Mouse (Mus musculus) hindbrain, embryonic 13.5 days (tissue): Measurements from ENCODE around the gene Slc5a3. TPM values are rescaled to one million over a fixed set of nuclear protein-coding genes. Genes with fewer than 3 reads are reported as not detected.

Source experiments
- ATAC-seq: fragments of 200-750 bp; cut with Nextera tagmentation; 2 replicates; pipeline ENCODE4 v1.8.0; 2017; ENCODE audit warnings: moderate TSS enrichment; ENCODE audit not compliant: low FRiP score
- H3K27ac ChIP-seq: fragments of 300-500 bp; sonication (generic); 2 replicates; pipeline ENCODE4 v1.5.1; 2015; ENCODE audit warnings: inconsistent platforms, mild to moderate bottlenecking, moderate library complexity
- H3K27me3 ChIP-seq: fragments of 300-500 bp; sonication (generic); 2 replicates; pipeline ENCODE4 v1.6.1; 2015; ENCODE audit warnings: mild to moderate bottlenecking, inconsistent platforms
- H3K36me3 ChIP-seq: fragments of 300-500 bp; sonication (generic); 2 replicates; pipeline ENCODE4 v1.6.1; 2015; ENCODE audit warnings: mild to moderate bottlenecking, inconsistent platforms
- H3K4me1 ChIP-seq: fragments of 300-500 bp; sonication (generic); replicated peaks from 2 replicates; pipeline ENCODE4 v1.6.1; 2015; ENCODE audit warnings: inconsistent platforms
- H3K4me2 ChIP-seq: fragments of 300-500 bp; sonication (generic); 2 replicates; pipeline ENCODE4 v1.6.1; 2015; ENCODE audit warnings: inconsistent platforms, mild to moderate bottlenecking, moderate library complexity
- H3K4me3 ChIP-seq: fragments of 300-500 bp; sonication (generic); 2 replicates; pipeline ENCODE4 v1.5.1; 2015; ENCODE audit warnings: mild to moderate bottlenecking, inconsistent platforms
- H3K9ac ChIP-seq: fragments of 300-500 bp; sonication (generic); 2 replicates; pipeline ENCODE4 v1.6.1; 2015; ENCODE audit warnings: mild to moderate bottlenecking, inconsistent platforms
- H3K9me3 ChIP-seq: fragments of 300-500 bp; sonication (generic); 2 replicates; pipeline ENCODE4 v1.6.1; 2016; ENCODE audit warnings: inconsistent platforms
- WGBS: fragments of 180-500 bp; shearing (Covaris S2); methylation state at CpG from one replicate; pipeline ENCODE4 v1.1.7; 2015; 5-methylcytosine and 5-hydroxymethylcytosine counted together
- polyA plus RNA-seq: library from polyadenylated mRNA; unstranded; fragments of >200 nt; fragmentation: Nextera tagmentation; extraction: Ambion mirVana; gene quantifications from 2 replicates; pipeline ENCODE4 v1.2.1, GENCODE M21; 2015

Gene Slc5a3
- 18.4 and 19.5 TPM in 2 replicates for polyA plus RNA-seq

DNA sequence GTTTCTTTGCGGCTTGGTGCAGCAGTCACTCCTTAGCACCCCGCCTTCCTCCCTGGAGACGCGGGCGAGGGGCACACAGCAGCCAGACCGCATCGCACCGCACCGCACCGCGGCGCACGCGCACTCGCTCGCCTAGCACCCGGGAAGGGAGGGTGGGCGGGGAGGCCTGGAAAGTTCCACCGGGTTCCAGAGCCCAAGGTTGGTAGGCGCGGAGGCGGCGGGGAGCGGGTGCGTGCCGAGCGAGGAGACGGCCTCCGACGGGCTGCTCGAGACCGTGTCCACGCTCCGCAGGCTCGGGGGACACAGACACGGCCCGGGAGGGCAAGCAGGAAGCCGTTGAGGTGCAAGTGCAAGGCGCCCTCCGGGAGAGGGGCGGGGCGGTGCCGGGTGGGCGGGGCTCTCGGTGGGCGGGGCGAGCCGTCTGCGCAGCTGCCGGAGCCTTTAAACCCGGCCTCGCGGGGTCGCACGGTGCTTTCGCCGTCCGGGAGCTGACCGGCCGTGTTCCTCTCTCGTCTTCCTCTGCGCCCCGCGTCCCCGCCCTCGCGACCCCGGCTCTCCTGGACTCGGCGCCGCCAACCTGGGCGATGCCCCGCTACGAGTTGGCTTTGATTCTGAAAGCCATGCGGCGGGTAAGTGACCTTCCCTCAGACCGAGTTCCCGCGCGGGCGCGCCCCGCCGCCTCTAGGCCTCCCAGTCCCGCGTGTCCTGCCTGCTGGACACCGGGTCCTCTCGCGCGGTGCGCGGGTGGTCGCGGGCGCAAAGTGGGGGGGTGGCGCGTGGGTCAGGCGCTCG is at the start of gene Slc5a3, which contains the start of the genes Mrps6 and Gm49711:
Gene Slc5a3, plus strand, starts transcription at position 471 of the 792 bp plus-strand sequence.
Gene Mrps6, plus strand, starts transcription at position 419 of the 792 bp plus-strand sequence.
Gene Gm49711, plus strand, starts transcription at position 465 of the 792 bp plus-strand sequence.
- peak; percentile 95 for ATAC-seq
- no peaks in the 10 kb centered on the region for H3K27me3 ChIP-seq
- peak within 1 kb of the TSS; percentile 90 for H3K27ac ChIP-seq
- H3K4me1 ChIP-seq = peaks cover 31% of the 10 kb centered on the region
- H3K4me2 ChIP-seq = peak within 1 kb of the TSS; percentile 85
- WGBS = under 1% methylated on average over 70 of the region's 99 CpGs
- H3K9ac ChIP-seq = peak within 1 kb of the TSS; percentile 89
- 0 out of 2 replicates have a peak, but pooled peaks cover 3% of the 10 kb centered on the region for H3K9me3 ChIP-seq
- H3K4me3 ChIP-seq = peak within 1 kb of the TSS; percentile 87
- H3K36me3 ChIP-seq = peaks cover 21% of the 10 kb centered on the region

DNA sequence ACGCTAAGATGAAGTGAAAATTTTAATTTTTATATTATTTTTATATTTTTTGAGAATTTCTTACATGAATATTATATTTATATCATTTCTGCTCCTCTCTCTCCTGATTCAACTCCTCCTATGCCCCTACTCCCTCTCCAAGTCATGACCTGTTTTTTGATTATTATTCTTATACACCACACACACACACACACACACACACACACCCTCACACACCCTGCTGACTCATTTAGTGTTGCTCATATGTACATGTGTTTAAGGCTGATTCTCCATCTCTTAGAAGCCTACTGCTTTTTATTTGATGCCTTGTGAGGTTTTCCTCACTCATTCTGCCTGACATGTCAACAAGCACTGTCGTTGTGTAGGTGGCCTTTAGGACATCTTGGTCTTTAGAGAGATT is 48.5 kb upstream of the Slc5a3 start:
- no peak overlapping the region for H3K27ac ChIP-seq
- H3K4me1 ChIP-seq = no peaks in the 10 kb centered on the region
- no peak overlapping the region for H3K4me2 ChIP-seq
- no peaks in the 10 kb centered on the region for H3K27me3 ChIP-seq
- no peaks in the 10 kb centered on the region for H3K36me3 ChIP-seq
- no peak for ATAC-seq
- H3K4me3 ChIP-seq = no peak overlapping the region
- H3K9me3 ChIP-seq = no peaks in the 10 kb centered on the region
- H3K9ac ChIP-seq = no peak overlapping the region
- 95% methylated on average over 2 of the region's 2 CpGs for WGBS

DNA sequence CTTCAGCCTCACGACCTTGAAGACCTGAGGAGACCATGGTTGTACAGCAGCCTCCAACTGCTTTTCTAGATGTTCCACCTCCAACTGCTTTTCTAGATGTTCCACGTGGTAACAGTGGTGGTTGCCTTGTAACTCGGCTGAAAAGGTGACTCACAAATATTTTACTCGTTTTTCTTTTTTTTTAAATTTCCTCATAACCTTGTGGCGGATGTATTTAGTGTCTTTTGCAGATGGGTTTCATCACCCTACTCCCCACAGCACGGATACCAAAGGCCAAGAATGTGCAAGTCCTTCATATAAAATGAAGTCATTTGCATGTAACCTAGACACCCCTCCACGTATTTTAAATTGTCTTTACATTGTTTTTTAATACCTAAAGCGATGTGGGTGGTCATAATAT is 41.3 kb upstream of the Slc5a3 start:
- Histone ChIP-seq H3K4me1 (peaks cover 12% of the 10 kb centered on the region), H3K4me3 (no peak overlapping the region), H3K9ac (no peak overlapping the region), H3K4me2 (no peak overlapping the region), H3K9me3 (no peaks in the 10 kb centered on the region), H3K27ac (no peak overlapping the region), H3K36me3 (no peaks in the 10 kb centered on the region), H3K27me3 (no peaks in the 10 kb centered on the region)
- 90% methylated on average over 8 of the region's 8 CpGs for WGBS
- no peak for ATAC-seq

DNA sequence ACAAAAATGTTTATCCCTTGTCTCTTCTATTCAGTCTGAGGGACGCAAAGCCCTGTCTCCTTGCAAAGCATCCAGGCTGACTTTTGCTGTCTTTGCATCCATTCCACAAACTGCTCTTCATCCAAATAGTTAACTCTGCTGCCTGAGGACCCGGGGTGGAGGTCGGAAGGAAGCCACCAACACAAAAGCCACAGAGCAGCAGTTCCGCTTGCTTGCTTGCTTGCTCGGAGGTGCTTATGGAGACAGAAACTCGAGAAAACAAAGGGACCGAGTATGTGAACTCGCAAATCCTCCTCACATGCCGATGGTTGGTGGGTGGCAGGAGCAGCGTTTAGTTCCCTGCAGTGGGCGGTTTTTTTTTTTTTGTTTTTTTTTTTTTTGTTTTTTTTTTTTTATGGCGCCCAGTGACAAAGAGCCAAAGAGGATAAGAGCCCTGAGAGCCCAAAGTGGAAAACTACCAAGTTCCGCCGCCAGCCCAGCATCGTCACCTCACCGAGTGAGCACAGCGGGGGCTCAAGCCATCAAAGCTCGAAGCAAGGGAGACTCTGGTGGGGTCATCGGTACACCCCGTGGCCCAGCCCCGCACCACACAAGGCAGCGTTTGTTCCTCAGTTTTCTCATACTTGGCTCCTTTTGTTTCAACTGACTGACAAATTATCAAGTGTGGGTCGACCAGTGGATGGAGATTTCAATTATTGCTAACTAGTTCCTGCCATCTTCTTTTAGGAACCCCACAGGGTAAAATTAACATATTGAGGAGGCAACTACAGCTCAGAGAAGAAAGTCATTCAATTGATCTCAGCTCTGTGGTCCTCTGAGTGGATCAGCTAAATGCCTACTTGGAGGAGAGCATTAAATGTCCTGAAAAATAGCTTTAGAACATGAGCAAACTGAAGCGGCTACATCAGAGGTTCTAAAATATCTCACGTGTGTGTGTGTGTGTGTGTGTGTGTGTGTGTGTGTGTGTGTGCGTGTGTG is 38.7 kb upstream of the Slc5a3 start:
- peak; percentile 80 for ATAC-seq

DNA sequence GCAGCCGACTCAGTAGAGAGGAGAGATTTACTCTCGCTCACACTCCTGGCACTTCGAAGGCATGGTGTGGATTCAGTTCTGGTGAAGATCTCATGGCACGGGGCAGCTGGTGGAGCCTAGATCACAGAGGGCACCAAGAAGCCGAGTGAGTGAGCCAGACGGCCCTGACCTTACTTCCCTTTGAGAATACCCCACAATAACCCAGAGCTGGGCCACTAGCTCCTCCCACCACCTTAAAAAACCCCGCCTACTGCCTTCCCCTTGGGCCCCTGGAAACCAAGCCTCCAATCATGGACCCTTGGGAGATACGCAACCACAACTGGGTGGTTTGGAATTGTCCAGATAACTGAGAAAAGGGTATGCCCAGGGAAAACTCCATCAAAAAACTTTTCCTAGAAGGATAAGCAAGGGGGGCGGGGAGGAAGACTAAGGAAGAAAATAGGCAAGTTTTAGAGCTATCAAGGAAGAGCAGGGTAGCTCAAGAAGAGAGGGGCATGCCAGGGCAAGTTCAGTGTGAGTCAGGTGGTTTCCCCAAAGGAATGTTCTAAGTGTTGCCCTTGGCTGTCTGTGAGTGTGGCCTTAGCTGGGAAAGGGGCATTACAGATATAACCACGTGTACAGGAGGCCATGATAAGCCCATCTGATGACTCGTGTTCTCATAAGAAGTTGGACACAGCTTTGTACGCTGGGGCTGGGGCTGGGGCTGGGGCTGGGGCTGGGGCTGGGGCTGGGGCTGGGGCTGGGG is 36.3 kb upstream of the Slc5a3 start:
- H3K36me3 ChIP-seq = no peaks in the 10 kb centered on the region
- H3K4me3 ChIP-seq = no peak overlapping the region
- H3K27ac ChIP-seq = no peak overlapping the region
- H3K4me1 ChIP-seq = peaks cover 12% of the 10 kb centered on the region
- WGBS = 88% methylated on average over 12 of the region's 12 CpGs
- H3K4me2 ChIP-seq = no peak overlapping the region
- H3K27me3 ChIP-seq = no peaks in the 10 kb centered on the region
- H3K9ac ChIP-seq = no peak overlapping the region
- no peaks in the 10 kb centered on the region for H3K9me3 ChIP-seq
- no peak for ATAC-seq

More for the DNA sequence above, 38.7 kb upstream of the Slc5a3 start:
- H3K4me3 ChIP-seq = peak overlapping the region; percentile 32
- peak overlapping the region; percentile 75 for H3K27ac ChIP-seq
- peaks cover 12% of the 10 kb centered on the region for H3K4me1 ChIP-seq
- no peaks in the 10 kb centered on the region for H3K27me3 ChIP-seq
- H3K36me3 ChIP-seq = no peaks in the 10 kb centered on the region
- H3K9ac ChIP-seq = peak overlapping the region; percentile 64
- H3K9me3 ChIP-seq = no peaks in the 10 kb centered on the region
- WGBS = 7% methylated on average over 26 of the region's 26 CpGs
- H3K4me2 ChIP-seq = peak overlapping the region; percentile 61

DNA sequence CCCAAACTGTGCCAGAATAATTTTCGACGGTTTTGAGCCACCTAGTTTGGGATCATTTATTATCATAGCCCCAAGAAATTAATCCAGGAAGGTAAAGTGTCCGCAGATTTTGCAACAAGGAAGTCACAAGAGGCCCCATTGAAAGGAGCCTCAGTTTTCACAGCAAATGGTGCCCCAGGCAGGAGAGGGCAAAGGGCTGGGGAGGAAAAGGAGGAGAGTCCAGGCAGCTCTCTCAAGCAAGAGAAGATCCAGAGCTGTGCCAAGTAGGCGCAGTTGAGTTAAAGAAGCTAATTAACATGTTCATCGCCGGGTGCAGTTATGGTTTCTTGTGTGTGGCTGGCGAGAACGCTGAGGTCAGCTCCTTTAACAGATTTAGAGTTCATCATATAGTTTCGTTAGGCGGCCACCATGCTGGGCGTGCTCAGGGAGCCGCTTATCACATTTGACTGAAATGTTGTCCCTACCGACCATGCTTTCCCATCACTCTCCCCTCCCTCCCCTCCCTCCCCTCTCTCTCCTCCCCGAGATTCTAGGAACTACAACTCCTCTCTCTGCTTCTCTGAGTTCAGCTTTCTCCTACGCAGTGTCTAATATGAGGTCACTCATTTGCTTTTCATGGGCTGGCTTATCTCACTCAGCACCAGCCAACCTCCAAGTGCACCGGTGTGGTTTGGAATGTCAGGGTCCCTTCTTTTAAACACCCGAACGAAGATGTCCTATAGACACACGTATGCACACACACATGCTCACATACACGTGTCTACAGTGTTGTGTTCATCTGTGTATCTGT is 35.4 kb upstream of the Slc5a3 start:
- no peak overlapping the region for H3K4me3 ChIP-seq
- 79% methylated on average over 20 of the region's 20 CpGs for WGBS
- no peaks in the 10 kb centered on the region for H3K27me3 ChIP-seq
- H3K27ac ChIP-seq = no peak overlapping the region
- no peaks in the 10 kb centered on the region for H3K36me3 ChIP-seq
- ATAC-seq = no peak
- H3K4me1 ChIP-seq = peaks cover 12% of the 10 kb centered on the region
- no peak overlapping the region for H3K4me2 ChIP-seq
- no peaks in the 10 kb centered on the region for H3K9me3 ChIP-seq
- H3K9ac ChIP-seq = no peak overlapping the region

DNA sequence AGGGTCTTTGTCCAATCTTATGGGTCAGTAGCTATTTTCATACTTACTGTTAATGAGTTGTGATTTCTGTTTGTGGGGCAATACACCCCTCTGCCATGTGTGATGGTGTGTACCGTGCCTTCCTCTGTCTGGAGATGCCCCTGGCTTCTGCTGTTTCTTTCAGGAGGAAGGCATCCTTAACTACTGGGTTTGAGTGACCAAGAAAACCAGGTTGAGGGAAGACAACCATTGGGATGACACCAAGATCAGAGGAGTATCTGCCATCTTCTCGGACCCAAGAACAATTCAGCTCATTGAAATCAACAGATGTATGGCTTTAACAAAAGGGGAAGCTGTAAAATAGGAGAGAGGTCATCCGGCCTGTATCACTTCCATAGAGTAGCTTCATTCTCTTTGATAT is 24.8 kb upstream of the Slc5a3 start:
- Histone ChIP-seq H3K4me3 (no peak overlapping the region), H3K9me3 (no peaks in the 10 kb centered on the region), H3K4me1 (no peaks in the 10 kb centered on the region), H3K27ac (no peak overlapping the region), H3K36me3 (no peaks in the 10 kb centered on the region), H3K9ac (no peak overlapping the region), H3K27me3 (no peaks in the 10 kb centered on the region), H3K4me2 (no peak overlapping the region)
- no peak for ATAC-seq
- 85% methylated on average over 3 of the region's 3 CpGs for WGBS

DNA sequence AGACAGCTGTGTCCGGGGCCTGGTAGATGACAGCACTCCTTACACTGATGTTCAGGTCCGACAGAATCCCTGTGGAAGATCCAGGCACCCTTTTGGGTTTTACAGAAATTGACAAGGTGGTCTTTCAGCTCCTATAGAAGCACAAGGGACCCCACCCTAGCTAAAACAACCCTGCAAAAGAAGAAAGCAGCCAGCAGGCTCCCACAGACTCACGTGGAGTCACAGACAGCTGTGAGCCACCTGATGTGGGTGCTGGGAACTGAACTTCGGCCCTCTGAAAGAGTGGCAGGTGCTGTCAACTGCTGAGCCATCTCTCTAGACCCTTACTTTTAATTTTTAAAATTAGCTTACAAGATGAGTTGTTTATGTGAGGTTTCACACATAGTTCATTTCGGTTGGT is 23.4 kb upstream of the Slc5a3 start:
- WGBS = 73% methylated on average over 5 of the region's 5 CpGs
- Histone ChIP-seq H3K4me3 (no peak overlapping the region), H3K27me3 (no peaks in the 10 kb centered on the region), H3K4me1 (no peaks in the 10 kb centered on the region), H3K9me3 (no peaks in the 10 kb centered on the region; the same call in 1 of the 2 replicates), H3K27ac (no peak overlapping the region), H3K4me2 (no peak overlapping the region), H3K9ac (no peak overlapping the region), H3K36me3 (no peaks in the 10 kb centered on the region)
- no peak for ATAC-seq

DNA sequence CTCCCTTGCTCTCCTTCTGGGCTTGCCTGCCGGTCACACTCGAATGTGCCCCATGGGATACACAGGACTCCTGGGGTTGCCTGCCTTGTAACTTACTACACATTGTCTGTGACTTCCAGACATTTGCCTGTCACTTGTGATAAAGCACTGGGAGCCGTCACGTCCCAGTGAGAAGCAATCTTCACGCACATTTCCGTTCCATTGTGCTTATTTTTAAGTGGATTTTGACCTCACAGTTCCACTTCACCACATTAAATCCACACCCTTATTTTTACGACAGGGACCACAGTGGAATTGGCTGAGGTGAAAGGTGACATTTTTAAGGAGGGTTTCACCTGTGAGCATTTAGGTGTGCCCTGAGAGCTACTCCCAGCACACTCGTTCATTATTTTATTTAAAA is 21.4 kb upstream of the Slc5a3 start:
- H3K4me2 ChIP-seq = no peak overlapping the region
- WGBS = 38% methylated on average over 8 of the region's 8 CpGs

DNA sequence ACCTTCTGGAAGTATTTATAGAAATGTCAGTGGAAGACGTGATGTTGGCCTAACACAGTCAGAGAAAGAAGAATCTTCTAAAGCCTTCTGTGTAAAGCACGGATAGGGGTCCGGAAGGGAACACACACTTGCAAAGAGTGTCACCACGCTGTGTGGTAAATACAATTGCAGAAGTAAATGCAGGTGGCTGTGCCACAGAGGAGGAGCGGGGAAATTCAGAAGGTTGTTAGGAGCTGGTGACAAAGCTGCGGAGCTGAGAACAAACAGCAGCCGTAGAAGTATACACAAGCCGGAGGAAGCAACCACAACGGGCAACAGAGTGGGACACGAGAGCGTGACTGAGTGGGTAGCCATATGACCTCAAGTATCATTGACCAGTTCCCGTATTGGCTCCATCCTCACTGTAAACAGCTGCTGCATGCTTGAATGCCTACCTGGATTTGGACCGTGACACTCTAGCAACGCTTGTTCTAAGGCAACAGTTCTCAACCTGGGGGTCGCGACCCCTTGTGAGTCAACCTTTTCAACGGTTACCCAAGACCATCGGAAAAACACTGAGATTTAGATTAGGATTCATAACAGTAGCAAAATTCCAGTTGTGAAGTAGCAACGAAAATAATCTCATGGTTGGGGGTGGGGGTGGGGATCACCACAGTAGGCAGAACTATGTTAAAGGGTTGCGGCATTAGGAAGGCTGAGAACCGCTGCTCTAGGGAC is 20.1 kb upstream of the Slc5a3 start:
- 87% methylated on average over 21 of the region's 21 CpGs for WGBS
- H3K4me3 ChIP-seq = no peak overlapping the region
- H3K9ac ChIP-seq = no peak overlapping the region
- no peaks in the 10 kb centered on the region for H3K36me3 ChIP-seq
- no peak overlapping the region for H3K27ac ChIP-seq
- H3K4me1 ChIP-seq = no peaks in the 10 kb centered on the region
- H3K9me3 ChIP-seq = no peaks in the 10 kb centered on the region; the same call in 1 of the 2 replicates
- H3K4me2 ChIP-seq = no peak overlapping the region
- no peaks in the 10 kb centered on the region for H3K27me3 ChIP-seq
- ATAC-seq = no peak

More for the DNA sequence above, 21.4 kb upstream of the Slc5a3 start:
- no peak overlapping the region for H3K4me3 ChIP-seq
- H3K9ac ChIP-seq = no peak overlapping the region
- no peaks in the 10 kb centered on the region for H3K4me1 ChIP-seq
- H3K27me3 ChIP-seq = no peaks in the 10 kb centered on the region
- H3K27ac ChIP-seq = no peak overlapping the region
- ATAC-seq = no peak
- no peaks in the 10 kb centered on the region; the same call in 1 of the 2 replicates for H3K9me3 ChIP-seq
- H3K36me3 ChIP-seq = no peaks in the 10 kb centered on the region

DNA sequence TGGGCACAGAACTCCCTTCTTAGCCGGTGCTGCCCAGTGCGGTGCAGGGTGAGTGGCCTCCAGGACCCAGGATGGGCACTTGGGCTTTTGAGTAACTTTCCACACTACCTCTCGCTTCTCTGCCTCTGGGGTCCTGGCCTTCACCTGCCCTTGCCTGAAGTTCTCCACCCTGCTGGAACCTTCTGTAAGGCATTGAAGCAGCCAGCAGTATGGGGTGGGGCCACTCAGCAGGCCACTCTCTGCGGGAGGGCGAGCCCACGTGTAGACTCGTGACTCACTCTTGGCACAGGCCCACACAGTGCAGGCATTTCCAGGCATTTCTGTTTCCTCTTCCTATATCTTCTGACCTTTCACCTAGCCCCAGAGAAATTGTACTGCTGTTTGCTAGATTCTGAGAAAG is 18.7 kb upstream of the Slc5a3 start:
- Histone ChIP-seq H3K27ac (no peak overlapping the region), H3K9me3 (no peaks in the 10 kb centered on the region; the same call in 1 of the 2 replicates), H3K4me3 (no peak overlapping the region), H3K4me1 (no peaks in the 10 kb centered on the region), H3K4me2 (no peak overlapping the region), H3K27me3 (no peaks in the 10 kb centered on the region), H3K36me3 (no peaks in the 10 kb centered on the region), H3K9ac (no peak overlapping the region)
- ATAC-seq = no peak
- 95% methylated on average over 7 of the region's 7 CpGs for WGBS
